Mouse (Mus musculus) cerebellum, adult 2 months (tissue): Measurements from ENCODE around the gene Lkaaear1. TPM values are rescaled to one million over a fixed set of nuclear protein-coding genes. Genes with fewer than 3 reads are reported as not detected.
A peak's percentile ranks its signal among the peaks of the same experiment; 100 is the strongest.

Experiments used
- DNase-seq, 2 experiments: peaks; one replicate each; pipeline ENCODE4 v3.0.0; 2021
- H3K27ac ChIP-seq: fragments of 200-500 bp; 2 replicates; pipeline ENCODE4 v1.5.1; 2012; ENCODE audit warnings: low read length, control low read depth, inconsistent platforms; ENCODE audit not compliant: insufficient read depth
- H3K27me3 ChIP-seq: fragments of 200-500 bp; 2 replicates; pipeline ENCODE4 v1.6.1; 2012; ENCODE audit warnings: inconsistent platforms, mild to moderate bottlenecking, low read length, moderate library complexity; ENCODE audit not compliant: control insufficient read depth, insufficient read depth
- H3K4me1 ChIP-seq: fragments of 200-500 bp; 2 replicates; pipeline ENCODE4 v1.6.1; 2011; ENCODE audit warnings: low read length; ENCODE audit not compliant: control insufficient read depth, insufficient read depth
- H3K4me3 ChIP-seq: fragments of 200-500 bp; replicated peaks from 2 replicates; pipeline ENCODE3; 2011; ENCODE audit warnings: mild to moderate bottlenecking, low read depth, low read length, control low read depth; ENCODE audit not compliant: insufficient read depth
- CTCF ChIP-seq: fragments of 200-500 bp; IDR thresholded peaks from 2 replicates; pipeline ENCODE4 v1.5.1; 2011; ENCODE audit warnings: low read depth, mild to moderate bottlenecking, control low read depth, low read length, moderate library complexity, borderline replicate concordance; ENCODE audit not compliant: insufficient read depth
- POLR2A ChIP-seq: fragments of 200-500 bp; IDR thresholded peaks from 2 replicates; pipeline ENCODE4 v1.6.1; 2011; ENCODE audit warnings: low read length, control low read depth, borderline replicate concordance; ENCODE audit not compliant: insufficient read depth
- WGBS: fragments of 180-500 bp; shearing (Covaris S2); methylation state at CpG from one replicate; pipeline ENCODE4 v1.1.7; 2018; 5-methylcytosine and 5-hydroxymethylcytosine counted together
- polyA plus RNA-seq: library from polyadenylated mRNA; depleted of rRNA; stranded (reverse); fragments of >200 nt; gene quantifications from 2 replicates; pipeline ENCODE4 v1.2.3, GENCODE M21; 2012

Gene Lkaaear1
- polyA plus RNA-seq, 1 experiment, result not detected

DNA sequence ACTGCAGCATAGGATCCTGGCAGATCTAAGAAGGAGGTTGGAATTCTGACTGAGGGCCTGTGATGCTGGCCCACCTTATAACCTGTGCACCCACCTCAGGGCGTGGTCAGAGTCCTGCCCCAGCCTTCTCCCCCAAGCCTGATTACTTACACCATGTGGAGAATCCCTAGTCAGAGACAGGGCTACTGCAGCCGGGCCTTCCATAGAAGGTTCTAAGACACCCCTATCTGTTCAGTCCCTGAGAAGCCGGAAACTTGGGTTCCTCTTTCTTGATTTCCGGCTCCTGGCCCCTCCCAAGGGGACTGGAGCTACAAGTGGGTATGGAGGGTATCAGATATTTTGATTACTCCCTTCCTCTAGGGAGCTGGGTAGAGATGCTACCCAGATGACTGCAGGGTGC is 6.7 kb downstream of the Lkaaear1 start:
- WGBS, result 87% methylated on average over 4 of the region's 4 CpGs
- H3K27me3 ChIP-seq, result no peaks in the 10 kb centered on the region
- no peak overlapping the region for H3K27ac ChIP-seq
- no peak overlapping the region for H3K4me3 ChIP-seq
- TF ChIP-seq POLR2A, result no peak
- no peak for DNase-seq
- H3K4me1 ChIP-seq, result no peaks in the 10 kb centered on the region

DNA sequence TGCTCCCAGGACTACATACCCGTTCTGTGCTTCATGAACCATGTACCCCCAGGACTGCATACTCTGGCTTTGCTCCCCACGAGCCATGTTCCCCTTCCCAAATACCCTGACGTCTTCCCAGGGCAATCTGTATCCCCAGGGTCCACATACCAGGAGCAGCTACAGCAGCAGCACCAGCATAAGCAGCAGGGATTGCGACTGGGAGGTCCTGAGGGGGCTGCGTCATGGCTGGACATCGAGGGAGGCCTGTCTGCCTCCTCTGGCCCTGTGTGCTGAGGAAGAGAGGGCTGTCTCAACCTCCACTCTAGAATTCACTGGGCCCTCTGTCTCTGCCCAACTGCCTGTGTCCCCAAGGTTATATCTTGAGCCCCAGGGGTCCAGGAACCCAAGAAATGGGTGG is 7.2 kb downstream of the Lkaaear1 start:
- H3K27me3 ChIP-seq, result no peaks in the 10 kb centered on the region
- TF ChIP-seq CTCF, result no peak
- no peak for TF ChIP-seq POLR2A
- H3K4me1 ChIP-seq, result no peaks in the 10 kb centered on the region
- no peak overlapping the region for H3K4me3 ChIP-seq
- DNase-seq, result no peak
- WGBS, result 87% methylated on average over 6 of the region's 6 CpGs
- H3K27ac ChIP-seq, result no peak overlapping the region

DNA sequence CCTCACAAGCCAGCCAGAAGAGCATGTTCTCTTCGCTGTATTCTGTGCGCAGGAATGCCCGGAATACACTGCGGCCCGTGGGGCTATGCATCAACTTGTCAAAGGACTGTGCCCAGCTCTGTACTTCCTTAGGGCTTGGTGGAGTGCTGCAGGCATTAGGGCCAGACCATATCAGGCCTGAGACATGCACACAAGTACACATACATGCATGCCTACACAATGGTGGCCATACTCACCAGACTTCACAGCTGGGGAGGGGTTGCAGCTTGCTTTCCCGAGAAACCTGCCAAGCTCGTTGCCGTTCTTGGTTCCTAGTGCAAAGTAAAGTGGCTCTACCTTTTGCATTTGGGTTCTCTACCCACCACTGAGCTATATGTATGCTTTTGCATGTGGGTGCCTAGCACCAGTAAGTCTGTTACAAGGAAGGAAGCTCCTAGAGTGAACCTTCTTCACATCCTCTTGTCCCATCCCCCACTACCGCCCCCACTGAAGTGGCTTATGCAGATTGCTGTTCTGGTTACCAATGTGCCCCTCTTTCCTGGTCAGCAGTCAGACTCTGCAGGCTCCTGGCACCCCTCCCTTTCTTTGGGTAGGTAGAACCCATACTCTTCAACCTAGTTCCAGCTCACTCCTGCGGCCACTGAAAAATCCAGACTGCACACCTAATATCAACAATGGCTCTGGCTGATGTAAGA is 8.6 kb downstream of the Lkaaear1 start:
- H3K4me3 ChIP-seq, result no peak overlapping the region
- H3K27me3 ChIP-seq, result no peaks in the 10 kb centered on the region
- no peaks in the 10 kb centered on the region for H3K4me1 ChIP-seq
- no peak for TF ChIP-seq CTCF
- TF ChIP-seq POLR2A, result no peak
- DNase-seq, result no peak
- WGBS, result 87% methylated on average over 10 of the region's 10 CpGs
- H3K27ac ChIP-seq, result no peak overlapping the region

DNA sequence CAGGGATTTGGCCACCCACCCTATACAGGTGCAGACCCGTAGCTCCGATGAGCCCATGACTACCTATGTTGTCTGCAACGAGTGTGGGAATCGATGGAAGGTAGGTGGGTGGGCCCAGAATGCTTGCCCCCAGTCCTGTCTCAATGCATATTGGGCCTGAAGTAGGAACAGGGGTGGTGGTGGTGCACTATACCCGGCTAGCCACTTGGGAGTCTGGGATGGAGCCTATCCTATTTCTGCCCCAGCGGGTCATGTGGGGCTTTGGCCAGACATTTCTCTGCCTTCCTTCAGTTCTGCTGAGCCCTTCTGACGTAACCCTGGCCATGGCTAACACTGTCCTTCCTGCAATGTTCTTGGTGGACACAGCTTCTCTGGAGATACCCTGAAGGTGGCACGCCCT is 10.7 kb downstream of the Lkaaear1 start:
- no peak overlapping the region for H3K27ac ChIP-seq
- DNase-seq, result no peak
- H3K4me1 ChIP-seq, result no peaks in the 10 kb centered on the region
- no peaks in the 10 kb centered on the region for H3K27me3 ChIP-seq
- WGBS, result 94% methylated on average over 8 of the region's 8 CpGs
- TF ChIP-seq POLR2A (no peak), CTCF (no peak)
- no peak overlapping the region for H3K4me3 ChIP-seq

- peaks cover 2% of the 10 kb centered on the region; the same call in 1 of the 2 replicates for H3K4me1 ChIP-seq
- TF ChIP-seq CTCF, result no peak
- TF ChIP-seq POLR2A, result no peak
- no peak for DNase-seq
- WGBS, result 95% methylated on average over 4 of the region's 4 CpGs
- H3K4me3 ChIP-seq, result no peak overlapping the region
- no peak overlapping the region for H3K27ac ChIP-seq
- H3K27me3 ChIP-seq, result no peaks in the 10 kb centered on the region
Measured at GRCm38 (mm10) chr2:181685686-181686085, 12.6 kb downstream of the Lkaaear1 start.

DNA sequence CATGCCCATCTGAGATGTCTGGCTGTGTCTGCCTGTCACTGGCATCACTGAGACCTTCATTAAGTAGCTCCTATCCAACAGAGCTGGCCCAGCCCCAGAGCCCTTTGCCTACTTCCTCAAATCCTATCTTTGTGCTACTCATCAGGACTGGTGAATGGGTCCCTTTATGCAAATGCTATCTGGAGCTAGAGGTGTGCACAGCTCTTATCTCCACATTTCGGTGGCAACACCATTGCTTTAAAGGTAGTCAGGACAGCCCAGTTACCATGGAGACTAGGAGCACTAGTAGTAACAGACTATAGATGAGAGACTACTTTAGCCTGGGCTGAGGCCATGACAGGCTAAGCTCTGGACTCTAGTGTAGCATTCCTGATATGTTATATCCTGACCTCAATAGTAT is 13.5 kb downstream of the Lkaaear1 start:
- no peak overlapping the region for H3K4me3 ChIP-seq
- H3K27ac ChIP-seq, result no peak overlapping the region
- 97% methylated on average over 1 of the region's 1 CpGs for WGBS
- H3K27me3 ChIP-seq, result no peaks in the 10 kb centered on the region
- TF ChIP-seq POLR2A (no peak), CTCF (no peak)
- peaks cover 3% of the 10 kb centered on the region; the same call in 1 of the 2 replicates for H3K4me1 ChIP-seq
- no peak for DNase-seq

DNA sequence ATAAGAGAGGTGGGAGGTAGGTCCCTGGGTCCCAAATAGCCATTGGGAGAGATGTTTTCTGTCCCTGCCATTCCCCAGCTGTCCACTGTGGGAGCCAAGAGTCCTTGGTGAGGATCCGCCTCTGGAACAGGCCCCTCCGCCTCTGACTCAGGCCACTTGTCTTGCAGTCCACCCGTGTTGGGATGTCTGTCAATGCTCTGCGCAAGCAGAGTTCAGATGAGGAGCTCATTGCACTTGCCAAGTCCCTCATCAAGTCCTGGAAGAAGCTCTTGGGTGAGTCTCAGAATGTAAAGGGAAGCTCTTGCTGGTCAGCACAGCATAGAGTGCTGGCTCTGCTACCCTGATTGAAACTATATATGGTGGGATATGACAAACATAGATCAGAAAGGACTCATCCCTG is 14.9 kb downstream of the Lkaaear1 start:
- H3K4me3 ChIP-seq, result no peak overlapping the region
- TF ChIP-seq CTCF (no peak), POLR2A (no peak)
- DNase-seq, result no peak
- WGBS, result 56% methylated on average over 4 of the region's 4 CpGs
- no peak overlapping the region for H3K27ac ChIP-seq
- no peaks in the 10 kb centered on the region for H3K27me3 ChIP-seq
- peaks cover 6% of the 10 kb centered on the region; the same call in 1 of the 2 replicates for H3K4me1 ChIP-seq

GRCm38 (mm10) chr2:181681978-181682377 is 16.3 kb downstream of the Lkaaear1 start:
- WGBS, result 100% methylated on average over 1 of the region's 1 CpGs
- TF ChIP-seq CTCF (no peak), POLR2A (no peak)
- Histone ChIP-seq H3K27ac (no peak overlapping the region), H3K27me3 (no peaks in the 10 kb centered on the region), H3K4me3 (no peak overlapping the region), H3K4me1 (peaks cover 6% of the 10 kb centered on the region; the same call in 1 of the 2 replicates)
- DNase-seq, result no peak

- Histone ChIP-seq H3K27me3 (no peaks in the 10 kb centered on the region), H3K4me1 (peaks cover 8% of the 10 kb centered on the region; the same call in 1 of the 2 replicates), H3K27ac (peak overlapping the region; percentile 82), H3K4me3 (peak overlapping the region; percentile 95)
- 2% methylated on average over 7 of the region's 7 CpGs for WGBS
- TF ChIP-seq CTCF (no peak), POLR2A (no peak)
- peak; percentile 48 to 62 for DNase-seq
Measured at GRCm38 (mm10) chr2:181680716-181681117, 17.5 kb downstream of the Lkaaear1 start.
